Mouse (Mus musculus) left cerebral cortex, adult 2 months (tissue): ENCODE measurements at regions not wholly inside any gene's neighbourhood (a gene's known extent, or its start where the extent isn't known, plus 50 kb on each side); places are given as distances from the start of the nearest gene placed in this dataset.

ENCODE experiments used
- DNase-seq, 2 experiments: peaks; one replicate each; pipeline ENCODE4 v3.0.0; 2021 to 2022; ENCODE audit warnings: low spot score in 2 of 2, mixed read lengths in 1 of 2; ENCODE audit errors: extremely low spot score in 1 of 2
- H3K27ac ChIP-seq: fragments of 200-600 bp; 2 replicates; pipeline ENCODE4 v1.8.1; 2022
- H3K4me3 ChIP-seq: fragments of 200-600 bp; 2 replicates; pipeline ENCODE4 v1.8.1; 2022
- CTCF ChIP-seq: fragments of 200-600 bp; IDR thresholded peaks from 2 replicates; pipeline ENCODE4 v1.8.1; 2022; ENCODE audit warnings: antibody characterized with exemption, mild to moderate bottlenecking, moderate library complexity
- intact Hi-C: fragments of 180-260 bp; cut with DNase I; formaldehyde crosslinking; loops from one replicate; pipeline ENCODE4 v1.15.1; 2025

- intact Hi-C loops, result no loop called here
- TF ChIP-seq CTCF, result no peak
- Histone ChIP-seq H3K4me3 (no peak overlapping the region), H3K27ac (no peak overlapping the region)
- no peak for DNase-seq
Observed at GRCm38 (mm10) chr11:117567961-117568605, 83.9 kb downstream of the Gm11733 start.

DNA sequence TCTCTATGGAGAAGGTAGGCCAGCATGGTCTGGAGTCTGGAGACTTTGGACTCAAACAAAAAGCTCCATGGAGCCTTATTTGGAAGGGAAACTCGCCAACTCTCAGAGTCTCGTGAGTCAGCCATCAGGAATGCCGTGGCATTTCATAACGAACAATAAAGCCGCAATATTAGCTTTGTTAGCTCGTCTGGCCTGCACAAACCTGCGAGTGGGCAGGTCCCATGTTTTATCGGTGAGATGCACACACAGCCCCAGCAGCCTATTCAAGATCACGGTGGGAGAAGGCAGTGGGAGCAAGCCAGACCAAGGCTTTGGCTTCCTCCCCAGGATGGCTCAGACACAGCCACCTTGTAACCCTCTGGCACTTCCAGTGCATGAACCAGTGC is 84.4 kb downstream of the Gm11733 start:
- H3K4me3 ChIP-seq, result no peak overlapping the region
- intact Hi-C loops, result no loop called here
- no peak for TF ChIP-seq CTCF
- no peak for DNase-seq
- H3K27ac ChIP-seq, result no peak overlapping the region

- intact Hi-C loops, result no loop called here
- DNase-seq, result no peak
- no peak for TF ChIP-seq CTCF
- Histone ChIP-seq H3K4me3 (no peak overlapping the region), H3K27ac (no peak overlapping the region)
Observed at GRCm38 (mm10) chr11:117569566-117570101, 84.5 kb upstream of the Tnrc6c start.

- TF ChIP-seq CTCF, result no peak
- no peak for DNase-seq
- intact Hi-C loops, result no loop called here
- Histone ChIP-seq H3K4me3 (no peak overlapping the region), H3K27ac (no peak overlapping the region)
Observed at GRCm38 (mm10) chr11:117571858-117572257, 82.2 kb upstream of the Tnrc6c start.

- no peak for DNase-seq
- intact Hi-C loops, result no loop called here
- H3K27ac ChIP-seq, result no peak overlapping the region
- no peak for TF ChIP-seq CTCF
- H3K4me3 ChIP-seq, result no peak overlapping the region
Observed at GRCm38 (mm10) chr11:117574721-117575120, 79.4 kb upstream of the Tnrc6c start.

DNA sequence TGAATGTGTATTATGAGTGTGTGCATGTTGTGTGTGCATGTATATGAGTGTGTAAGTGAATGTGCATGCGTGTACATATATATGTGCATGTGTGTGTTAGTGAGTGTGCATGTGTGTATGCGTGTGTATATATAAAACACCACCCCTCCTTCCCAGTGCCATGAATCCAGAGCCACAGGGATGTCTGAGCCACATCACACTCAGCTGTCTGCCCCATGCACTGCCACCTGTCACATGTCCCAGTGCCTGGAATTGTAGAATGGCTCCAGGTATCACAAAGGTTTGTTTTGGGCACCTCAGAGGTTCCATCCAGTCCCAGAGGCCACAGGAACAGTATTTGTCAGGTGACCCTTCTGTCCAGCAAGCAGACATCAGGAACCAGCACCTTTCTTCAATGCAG is 75.0 kb upstream of the Tnrc6c start:
- DNase-seq, result no peak
- Histone ChIP-seq H3K27ac (no peak overlapping the region), H3K4me3 (no peak overlapping the region)
- intact Hi-C loops, result no loop called here
- TF ChIP-seq CTCF, result no peak

GRCm38 (mm10) chr11:117579720-117580119 is 74.4 kb upstream of the Tnrc6c start:
- intact Hi-C loops, result no loop called here
- no peak for TF ChIP-seq CTCF
- Histone ChIP-seq H3K4me3 (no peak overlapping the region), H3K27ac (no peak overlapping the region)
- no peak for DNase-seq

GRCm38 (mm10) chr11:117583478-117583877 is 70.6 kb upstream of the Tnrc6c start:
- DNase-seq, result no peak
- Histone ChIP-seq H3K27ac (no peak overlapping the region; the same call in 1 of the 2 replicates), H3K4me3 (no peak overlapping the region)
- intact Hi-C loops, result no loop called here
- TF ChIP-seq CTCF, result no peak

DNA sequence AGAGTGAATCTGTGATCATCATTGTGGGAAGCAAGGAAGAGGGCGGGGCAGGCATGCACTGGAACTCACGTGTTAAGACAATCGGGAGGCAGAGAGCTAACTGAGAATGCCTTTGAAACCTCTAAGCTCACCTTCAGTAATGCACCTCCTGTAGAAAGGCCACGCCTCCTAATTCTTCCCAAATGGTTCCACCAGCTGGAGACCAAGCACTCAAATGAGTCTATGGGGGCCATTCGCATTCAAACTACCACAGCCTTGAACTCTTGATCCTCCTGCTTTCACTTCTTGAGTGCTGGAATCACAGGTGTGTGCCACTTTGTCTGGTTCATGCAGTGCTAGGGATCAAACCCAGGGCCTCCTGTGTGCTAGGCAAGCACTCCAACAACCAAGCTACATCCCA is 68.5 kb upstream of the Tnrc6c start:
- TF ChIP-seq CTCF, result no peak
- intact Hi-C loops, result no loop called here
- DNase-seq, result no peak
- no peak overlapping the region for H3K4me3 ChIP-seq
- H3K27ac ChIP-seq, result no peak overlapping the region

DNA sequence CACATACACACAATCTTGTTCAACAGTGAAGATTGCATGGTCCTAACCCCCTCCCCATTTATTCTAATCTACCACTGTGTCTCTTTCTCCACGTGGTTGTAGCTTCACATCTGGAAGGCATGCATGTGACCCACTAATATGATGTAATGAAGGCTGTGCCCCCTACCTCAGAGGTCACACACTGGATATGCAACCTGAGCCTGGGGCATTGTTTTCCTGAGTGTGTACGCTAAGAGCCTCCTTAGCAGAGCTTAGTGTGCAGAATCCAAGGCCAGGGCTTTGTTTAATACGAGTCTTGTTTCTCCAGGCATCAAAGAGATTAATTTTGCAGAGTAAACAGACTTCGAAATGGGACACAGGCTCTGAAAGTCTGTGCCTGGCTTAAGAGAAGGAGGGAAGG is 68.0 kb upstream of the Tnrc6c start:
- no peak overlapping the region for H3K4me3 ChIP-seq
- no peak for TF ChIP-seq CTCF

GRCm38 (mm10) chr11:117586857-117587425 is 67.1 kb upstream of the Tnrc6c start:
- H3K27ac ChIP-seq, result no peak overlapping the region

More for the DNA sequence above, 68.0 kb upstream of the Tnrc6c start:
- DNase-seq, result no peak
- H3K27ac ChIP-seq, result no peak overlapping the region
- intact Hi-C loops, result no loop called here

DNA sequence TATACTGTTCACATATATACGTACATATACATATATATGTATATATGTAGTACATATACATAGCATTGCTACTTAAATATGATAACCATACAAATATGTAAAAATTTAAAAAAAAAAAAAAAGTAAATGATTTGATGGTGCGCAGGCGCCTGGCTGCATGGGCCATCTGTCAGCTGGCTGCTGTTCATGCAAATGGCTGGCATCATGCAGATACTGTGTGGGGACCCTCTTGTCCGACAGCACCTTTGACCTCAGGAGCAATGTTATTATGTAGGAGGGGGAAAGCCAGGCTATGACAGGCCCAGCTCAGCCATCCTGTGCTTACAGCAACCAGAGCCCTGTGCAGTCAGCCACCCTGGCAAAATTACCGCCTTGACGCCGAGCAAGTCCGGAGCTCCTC is 65.1 kb upstream of the Tnrc6c start:
- intact Hi-C loops, result no loop called here
- no peak for TF ChIP-seq CTCF
- no peak for DNase-seq
- no peak overlapping the region for H3K27ac ChIP-seq
- H3K4me3 ChIP-seq, result no peak overlapping the region

More at GRCm38 (mm10) chr11:117586857-117587425, 67.1 kb upstream of the Tnrc6c start:
- TF ChIP-seq CTCF, result no peak
- no peak for DNase-seq
- intact Hi-C loops, result no loop called here
- H3K4me3 ChIP-seq, result no peak overlapping the region

GRCm38 (mm10) chr11:117589422-117589821 is 64.7 kb upstream of the Tnrc6c start:
- DNase-seq, result no peak
- no peak overlapping the region for H3K4me3 ChIP-seq
- no peak overlapping the region for H3K27ac ChIP-seq
- intact Hi-C loops, result no loop called here
- no peak for TF ChIP-seq CTCF
